Mouse (Mus musculus) CH12.LX (cell line): ENCODE measurements around the gene Mybpc1. TPM values are rescaled to one million over a fixed set of nuclear protein-coding genes. Genes with fewer than 3 reads are reported as not detected.
A peak's percentile ranks its signal among the peaks of the same experiment; 100 is the strongest.

Experiments used
- DNase-seq: peaks from one replicate; pipeline ENCODE4 v3.0.0-alpha.2; 2013; ENCODE audit errors: extremely low read depth
- H3K27ac ChIP-seq: 2 replicates; pipeline ENCODE4 v1.5.1; 2012; ENCODE audit warnings: low read depth, mild to moderate bottlenecking, control low read depth, moderate library complexity; ENCODE audit not compliant: insufficient read depth
- H3K27me3 ChIP-seq: replicated peaks from 2 replicates; pipeline ENCODE3; 2012; ENCODE audit warnings: inconsistent platforms
- H3K36me3 ChIP-seq, 2 experiments: replicated peaks in 1 of 2; 2 replicates each; pipeline versions ENCODE3 to v1.6.1; 2012; ENCODE audit warnings: inconsistent platforms in 1 of 2, low read length in 1 of 2, mild to moderate bottlenecking in 1 of 2, mixed read lengths in 1 of 2, moderate library complexity in 1 of 2; ENCODE audit not compliant: control insufficient read depth in 1 of 2, insufficient read depth in 1 of 2
- H3K4me1 ChIP-seq, 2 experiments: 2 replicates each; pipeline ENCODE4 v1.6.1; 2012; ENCODE audit warnings: inconsistent platforms in 1 of 2, moderate library complexity in 1 of 2; ENCODE audit not compliant: insufficient read depth in 2 of 2, control insufficient read depth in 1 of 2
- H3K4me2 ChIP-seq: 2 replicates; pipeline ENCODE4 v1.6.1; 2012; ENCODE audit warnings: low read depth, mild to moderate bottlenecking, control low read depth; ENCODE audit not compliant: poor library complexity, insufficient read depth, severe bottlenecking
- H3K4me3 ChIP-seq, 3 experiments: fragments of 150-350 bp in 1 of 3; sonication (generic) in 1 of 3; replicated peaks in 1 of 3; 2 replicates each; pipeline versions ENCODE3 to v1.5.1; 2011 to 2012; ENCODE audit warnings: low read depth in 2 of 3, low read length in 2 of 3, mild to moderate bottlenecking in 2 of 3, moderate library complexity in 2 of 3, control low read depth in 1 of 3, improper control_type of control experiment in 1 of 3, inconsistent platforms in 1 of 3, mixed read lengths in 1 of 3; ENCODE audit not compliant: poor library complexity in 1 of 3
- H3K79me2 ChIP-seq: replicated peaks from 2 replicates; pipeline ENCODE4 v1.6.1; 2012; ENCODE audit warnings: mild to moderate bottlenecking, moderate library complexity; ENCODE audit not compliant: control insufficient read depth, poor library complexity, insufficient read depth, severe bottlenecking; ENCODE audit errors: extremely low read depth
- H3K9ac ChIP-seq: 2 replicates; pipeline ENCODE4 v1.6.1; 2012; ENCODE audit warnings: low read depth, mild to moderate bottlenecking, control low read depth, moderate library complexity; ENCODE audit not compliant: insufficient read depth
- H3K9me3 ChIP-seq: replicated peaks from 2 replicates; pipeline ENCODE3; 2012; ENCODE audit warnings: low read length, inconsistent platforms, mixed read lengths
- BHLHE40 ChIP-seq: IDR thresholded peaks from 2 replicates; pipeline ENCODE4 v1.6.1; 2011; ENCODE audit warnings: mild to moderate bottlenecking, low read depth, low read length, improper control_type of control experiment
- CHD1 ChIP-seq: IDR thresholded peaks from 2 replicates; pipeline ENCODE4 v1.6.1; 2012; ENCODE audit warnings: low read depth, low read length, improper control_type of control experiment, inconsistent platforms
- CHD2 ChIP-seq: IDR thresholded peaks from 2 replicates; pipeline ENCODE4 v1.6.1; 2011; ENCODE audit warnings: low read length, improper control_type of control experiment
- CTCF ChIP-seq, 2 experiments: IDR thresholded peaks in 1 of 2; conservative IDR thresholded peaks in 1 of 2; 2 replicates each; pipeline ENCODE4 v1.5.1; 2011 to 2012; ENCODE audit warnings: low read depth in 2 of 2, low read length in 2 of 2, improper control_type of control experiment in 1 of 2, inconsistent platforms in 1 of 2, mild to moderate bottlenecking in 1 of 2, moderate library complexity in 1 of 2
- ELF1 ChIP-seq: IDR thresholded peaks from 2 replicates; pipeline ENCODE4 v1.6.1; 2014; ENCODE audit warnings: low read depth, mild to moderate bottlenecking, inconsistent platforms, low read length, improper control_type of control experiment
- ETS1 ChIP-seq: conservative IDR thresholded peaks from 2 replicates; pipeline ENCODE4 v1.6.1; 2012; ENCODE audit warnings: low read depth, mild to moderate bottlenecking, inconsistent platforms, low read length, improper control_type of control experiment, moderate library complexity
- HCFC1 ChIP-seq: IDR thresholded peaks from 2 replicates; pipeline ENCODE4 v1.6.1; 2012; ENCODE audit warnings: low read depth, mild to moderate bottlenecking, inconsistent platforms, low read length, improper control_type of control experiment
- JUN ChIP-seq: IDR thresholded peaks from 2 replicates; pipeline ENCODE4 v1.6.1; 2011; ENCODE audit warnings: low read depth, mild to moderate bottlenecking, low read length, improper control_type of control experiment, moderate library complexity; ENCODE audit not compliant: insufficient read depth
- JUND ChIP-seq: conservative IDR thresholded peaks from 2 replicates; pipeline ENCODE4 v1.6.1; 2011; ENCODE audit warnings: low read depth, low read length, improper control_type of control experiment
- KAT2A ChIP-seq: IDR thresholded peaks from 2 replicates; pipeline ENCODE4 v1.6.1; 2012; ENCODE audit warnings: low read length, improper control_type of control experiment, inconsistent platforms; ENCODE audit not compliant: insufficient replicate concordance
- MAX ChIP-seq: IDR thresholded peaks from 2 replicates; pipeline ENCODE4 v1.6.1; 2011; ENCODE audit warnings: low read length, improper control_type of control experiment
- MAZ ChIP-seq: IDR thresholded peaks from 2 replicates; pipeline ENCODE4 v1.6.1; 2012; ENCODE audit warnings: low read depth, mild to moderate bottlenecking, inconsistent platforms, low read length, improper control_type of control experiment, moderate library complexity
- MEF2A ChIP-seq: IDR thresholded peaks from 2 replicates; pipeline ENCODE4 v1.6.1; 2014; ENCODE audit warnings: low read depth, mild to moderate bottlenecking, inconsistent platforms, low read length, improper control_type of control experiment, borderline replicate concordance
- MXI1 ChIP-seq: IDR thresholded peaks from 2 replicates; pipeline ENCODE4 v1.6.1; 2011; ENCODE audit warnings: mild to moderate bottlenecking, low read depth, low read length, improper control_type of control experiment
- NELFE ChIP-seq: IDR thresholded peaks from 2 replicates; pipeline ENCODE4 v1.6.1; 2011; ENCODE audit warnings: low read depth, low read length, improper control_type of control experiment
- NRF1 ChIP-seq: IDR thresholded peaks from 2 replicates; pipeline ENCODE4 v1.6.1; 2014; ENCODE audit warnings: low read depth, mild to moderate bottlenecking, inconsistent platforms, low read length, improper control_type of control experiment, moderate library complexity
- POLR2A ChIP-seq: IDR thresholded peaks from 2 replicates; pipeline ENCODE4 v1.6.1; 2011; ENCODE audit warnings: low read depth, mild to moderate bottlenecking, improper control_type of control experiment, low read length
- RAD21 ChIP-seq: IDR thresholded peaks from 2 replicates; pipeline ENCODE4 v1.6.1; 2011; ENCODE audit warnings: low read depth, mild to moderate bottlenecking, low read length, improper control_type of control experiment, moderate library complexity
- SIN3A ChIP-seq: IDR thresholded peaks from 2 replicates; pipeline ENCODE4 v1.6.1; 2012; ENCODE audit warnings: low read length, improper control_type of control experiment, inconsistent platforms
- SMC3 ChIP-seq: IDR thresholded peaks from 2 replicates; pipeline ENCODE4 v1.6.1; 2011; ENCODE audit warnings: low read depth, low read length, improper control_type of control experiment
- TBP ChIP-seq: conservative IDR thresholded peaks from 2 replicates; pipeline ENCODE4 v1.6.1; 2011; ENCODE audit warnings: low read depth, low read length, improper control_type of control experiment
- TCF12 ChIP-seq: IDR thresholded peaks from 2 replicates; pipeline ENCODE4 v1.6.1; 2014; ENCODE audit warnings: low read depth, mild to moderate bottlenecking, inconsistent platforms, low read length, improper control_type of control experiment
- UBTF ChIP-seq: IDR thresholded peaks from 2 replicates; pipeline ENCODE4 v1.6.1; 2012; ENCODE audit warnings: low read depth, mild to moderate bottlenecking, inconsistent platforms, low read length, improper control_type of control experiment, moderate library complexity
- USF1 ChIP-seq: IDR thresholded peaks from 2 replicates; pipeline ENCODE4 v1.6.1; 2014; ENCODE audit warnings: low read depth, mild to moderate bottlenecking, inconsistent platforms, low read length, improper control_type of control experiment
- USF2 ChIP-seq: conservative IDR thresholded peaks from 2 replicates; pipeline ENCODE4 v1.6.1; 2011; ENCODE audit warnings: low read depth, low read length, improper control_type of control experiment
- ZKSCAN1 ChIP-seq: IDR thresholded peaks from 2 replicates; pipeline ENCODE4 v1.6.1; 2012; ENCODE audit warnings: low read depth, inconsistent platforms, low read length, improper control_type of control experiment, borderline replicate concordance
- dilution Hi-C: fragments of 300-500 bp; cut with MboI; formaldehyde crosslinking; loops from 2 replicates; pipeline ENCODE4 v1.14.3; 2020; ENCODE audit warnings: low sequenced_read_pairs; ENCODE audit not compliant: extremely low pct_unique_long_range_greater_than_20kb, extremely low pct_ligation_motif_present
- in situ Hi-C: fragments of 300-500 bp; cut with MboI; formaldehyde crosslinking; loops from 3 replicates; pipeline ENCODE4 v1.14.3; 2019; ENCODE audit warnings: low sequenced_read_pairs, low pct_ligation_motif_present, low pct_unique_long_range_greater_than_20kb, mixed read lengths
- polyA plus RNA-seq: library from polyadenylated mRNA; unstranded; fragments of >175 nt; gene quantifications from 2 replicates; pipeline ENCODE4 v1.2.1, GENCODE M21; 2012; ENCODE audit warnings: low read depth; ENCODE audit not compliant: insufficient read length
- total RNA-seq, 2 experiments: library from RNA; depleted of rRNA; stranded (reverse); fragments of 300-350 nt in 1 of 2; fragments of >200 nt in 1 of 2; gene quantifications; 2 replicates each; pipeline ENCODE4 v1.2.3; 2012 to 2014

The Mybpc1 gene
- total and polyA plus RNA-seq, 3 experiments: not detected

DNA sequence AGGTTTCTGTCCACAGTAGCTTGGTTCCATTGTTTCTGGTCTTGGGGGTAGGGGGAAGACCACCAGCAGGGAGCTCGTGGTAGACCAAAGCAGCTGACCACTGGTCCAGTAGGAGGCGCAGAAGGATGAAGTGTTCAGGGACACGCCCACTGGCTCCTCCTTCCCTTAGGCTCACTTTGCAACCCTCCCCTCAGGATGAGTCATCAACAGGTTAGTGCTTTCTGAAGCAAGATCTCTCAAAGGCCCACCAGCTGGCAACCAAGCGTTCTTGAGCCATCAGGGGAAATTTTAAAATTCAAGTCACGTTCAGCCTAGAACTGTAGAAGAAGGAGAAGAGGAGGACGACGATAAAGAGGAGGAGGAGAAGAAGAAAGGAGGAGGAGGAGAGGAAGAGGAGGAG, 113.3 kb downstream of the Mybpc1 start:
- dilution Hi-C loops (no loop called here), in situ Hi-C loops (no loop called here)
- H3K79me2 ChIP-seq: no peaks in the 10 kb centered on the region
- H3K9ac ChIP-seq: no peak overlapping the region
- H3K27me3 ChIP-seq: no peaks in the 10 kb centered on the region
- no peak overlapping the region for H3K4me3 ChIP-seq
- no peak overlapping the region for H3K27ac ChIP-seq
- H3K36me3 ChIP-seq: no peaks in the 10 kb centered on the region
- peak overlapping the region; percentile 79 for H3K4me2 ChIP-seq
- DNase-seq: peak; percentile 78
- no peaks in the 10 kb centered on the region for H3K9me3 ChIP-seq
- TF ChIP-seq USF1 (no peak), CTCF (conservative IDR thresholded peaks at IDR 0.05 in 1 of 2, IDR thresholded peaks at IDR 0.05 in 1 of 2; ENCODE audit: low read depth in 2 of 2, low read length in 2 of 2) (peak in 1 of 2 experiments; percentile 62; a peak in 2 of 4 replicates), JUND (peak; percentile 71), ETS1 (peak; percentile 65), POLR2A (no peak), TBP (no peak), JUN (peak; percentile 45; the same call in 1 of the 2 replicates), MXI1 (0 out of 2 replicates have a peak, but pooled peaks have one; percentile 16), MAX (0 out of 2 replicates have a peak, but pooled peaks have one; percentile 13), ZKSCAN1 (no peak), SIN3A (0 out of 2 replicates have a peak, but pooled peaks have one; percentile 26), UBTF (no peak), NRF1 (no peak), SMC3 (peak; percentile 40), MEF2A (0 out of 2 replicates have a peak, but pooled peaks have one; percentile 15), CHD2 (no peak), USF2 (no peak), NELFE (0 out of 2 replicates have a peak, but pooled peaks have one; percentile 21), CHD1 (no peak), RAD21 (peak; percentile 3), KAT2A (no peak), BHLHE40 (peak; percentile 87), MAZ (peak; percentile 78), HCFC1 (no peak; the same call in 1 of the 2 replicates), TCF12 (peak; percentile 53; the same call in 1 of the 2 replicates), ELF1 (no peak)
- H3K4me1 ChIP-seq: peaks cover 2 to 19% of the 10 kb centered on the region in 2 experiments; a peak in 3 of 4 replicates
